Mouse (Mus musculus) ES-Bruce4 (cell line): Measurements from ENCODE around the gene Bzw2. TPM values are rescaled to one million over a fixed set of nuclear protein-coding genes. Genes with fewer than 3 reads are reported as not detected.

Experiments
- H3K27ac ChIP-seq: 2 replicates; pipeline ENCODE4 v1.5.1; 2012; ENCODE audit warnings: low read length, inconsistent platforms; ENCODE audit not compliant: insufficient read depth
- H3K27me3 ChIP-seq: 2 replicates; pipeline ENCODE4 v1.6.1; 2012; ENCODE audit warnings: mild to moderate bottlenecking, low read length, inconsistent platforms; ENCODE audit not compliant: control insufficient read depth, poor library complexity, insufficient read depth, severe bottlenecking
- H3K36me3 ChIP-seq: 2 replicates; pipeline ENCODE4 v1.6.1; 2012; ENCODE audit warnings: inconsistent platforms, mild to moderate bottlenecking, low read length, moderate library complexity; ENCODE audit not compliant: control insufficient read depth, poor library complexity, insufficient read depth, severe bottlenecking
- H3K4me1 ChIP-seq: one replicate; pipeline ENCODE4 v1.8.1; 2011; ENCODE audit warnings: low read length; ENCODE audit not compliant: control insufficient read depth, insufficient read depth
- H3K4me3 ChIP-seq: 2 replicates; pipeline ENCODE4 v1.5.1; 2011; ENCODE audit warnings: low read depth, mild to moderate bottlenecking, low read length
- H3K9ac ChIP-seq: 2 replicates; pipeline ENCODE4 v1.6.1; 2012; ENCODE audit warnings: low read depth, mild to moderate bottlenecking, inconsistent platforms; ENCODE audit not compliant: poor library complexity, severe bottlenecking
- H3K9me3 ChIP-seq: replicated peaks from 2 replicates; pipeline ENCODE4 v1.6.1; 2012; ENCODE audit warnings: mild to moderate bottlenecking, low read length, inconsistent platforms; ENCODE audit not compliant: control insufficient read depth, poor library complexity, insufficient read depth, severe bottlenecking
- CTCF ChIP-seq: IDR thresholded peaks from one replicate; pipeline ENCODE4 v1.8.1; 2011; ENCODE audit warnings: low read depth, low read length
- EP300 ChIP-seq: IDR thresholded peaks from 2 replicates; pipeline ENCODE4 v1.6.1; 2011; ENCODE audit warnings: low read depth, low read length; ENCODE audit not compliant: insufficient read depth
- POLR2A ChIP-seq: IDR thresholded peaks from one replicate; pipeline ENCODE4 v1.8.1; 2011; ENCODE audit warnings: low read length; ENCODE audit not compliant: insufficient read depth
- polyA plus RNA-seq: library from polyadenylated mRNA; stranded (reverse); fragments of >200 nt; gene quantifications from 2 replicates; pipeline ENCODE4 v1.2.4, GENCODE M21; 2011; ENCODE audit warnings: low read depth; ENCODE audit not compliant: missing spikeins, insufficient read depth, insufficient read length

The Bzw2 gene
- polyA plus RNA-seq, 1 experiment = 190 TPM

- no peak overlapping the region for H3K9ac ChIP-seq
- no peaks in the 10 kb centered on the region for H3K4me1 ChIP-seq
- H3K27me3 ChIP-seq = no peaks in the 10 kb centered on the region
- no peak for TF ChIP-seq POLR2A
- TF ChIP-seq CTCF = no peak
- TF ChIP-seq EP300 = no peak
- H3K4me3 ChIP-seq = no peak overlapping the region
- H3K36me3 ChIP-seq = peaks cover 70% of the 10 kb centered on the region
- no peak overlapping the region for H3K27ac ChIP-seq
- no peaks in the 10 kb centered on the region for H3K9me3 ChIP-seq
These were observed 40.7 kb downstream of the Bzw2 start for GRCm38 (mm10) chr12:36117161-36117560.

- H3K4me3 ChIP-seq = no peak overlapping the region
- H3K4me1 ChIP-seq = no peaks in the 10 kb centered on the region
- no peaks in the 10 kb centered on the region for H3K27me3 ChIP-seq
- H3K27ac ChIP-seq = no peak overlapping the region
- TF ChIP-seq EP300 (no peak), CTCF (no peak), POLR2A (no peak)
- H3K36me3 ChIP-seq = peaks cover 70% of the 10 kb centered on the region
- peaks cover 3% of the 10 kb centered on the region; the same call in 1 of the 2 replicates for H3K9me3 ChIP-seq
- no peak overlapping the region for H3K9ac ChIP-seq
These were observed 45.8 kb downstream of the Bzw2 start for GRCm38 (mm10) chr12:36112081-36112480.

DNA sequence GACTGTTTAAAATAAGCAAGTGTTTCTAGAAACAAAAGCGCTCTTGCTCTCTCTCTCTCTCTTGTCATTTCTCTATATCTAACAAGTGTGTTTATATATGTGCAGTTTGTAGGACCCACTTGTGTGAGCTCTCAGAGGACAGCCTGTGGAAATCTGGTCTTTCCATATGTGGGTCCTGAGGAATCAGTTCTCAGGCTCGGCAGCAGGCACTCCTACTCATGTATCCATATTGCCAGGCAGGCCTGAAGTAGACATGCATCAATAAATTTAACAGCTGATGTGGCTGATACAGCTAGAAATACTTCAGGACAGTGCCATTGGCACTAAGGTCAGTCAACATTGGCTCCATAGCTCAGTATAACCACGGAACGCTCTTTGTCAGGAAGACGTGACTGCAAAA lies 46.8 kb downstream of the Bzw2 start:
- peaks cover 3% of the 10 kb centered on the region; the same call in 1 of the 2 replicates for H3K9me3 ChIP-seq
- no peaks in the 10 kb centered on the region for H3K27me3 ChIP-seq
- H3K36me3 ChIP-seq = peaks cover 68% of the 10 kb centered on the region
- TF ChIP-seq POLR2A (no peak), EP300 (no peak), CTCF (no peak)
- H3K4me3 ChIP-seq = no peak overlapping the region
- H3K27ac ChIP-seq = no peak overlapping the region
- H3K4me1 ChIP-seq = no peaks in the 10 kb centered on the region
- no peak overlapping the region for H3K9ac ChIP-seq

- Histone ChIP-seq H3K27ac (no peak overlapping the region), H3K9me3 (peaks cover 3% of the 10 kb centered on the region; the same call in 1 of the 2 replicates), H3K4me1 (no peaks in the 10 kb centered on the region), H3K9ac (no peak overlapping the region), H3K27me3 (no peaks in the 10 kb centered on the region), H3K4me3 (no peak overlapping the region), H3K36me3 (peaks cover 65% of the 10 kb centered on the region)
- no peak for TF ChIP-seq CTCF
- TF ChIP-seq POLR2A = no peak
- TF ChIP-seq EP300 = no peak
These were observed 47.4 kb downstream of the Bzw2 start for GRCm38 (mm10) chr12:36110457-36110856.

DNA sequence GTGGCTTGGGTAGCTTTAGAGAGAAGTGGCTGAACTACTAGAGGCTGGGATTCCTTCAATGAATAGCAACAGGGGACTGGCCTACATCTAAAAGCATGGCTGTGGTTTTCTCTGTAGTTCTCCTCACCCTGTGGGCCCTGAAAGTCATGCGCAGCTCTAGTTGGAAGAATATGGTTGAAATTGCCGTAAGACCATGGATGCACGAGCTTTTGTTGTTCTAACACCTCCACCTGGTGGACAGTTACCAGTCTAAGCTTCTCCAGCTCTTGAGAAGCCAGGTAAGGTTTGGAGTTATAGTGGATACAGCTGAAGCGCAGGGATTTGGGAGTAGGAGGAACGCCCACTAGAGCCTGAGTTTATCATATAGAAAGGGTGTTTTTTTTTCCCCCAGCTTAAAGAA lies 49.4 kb downstream of the Bzw2 start:
- Histone ChIP-seq H3K27me3 (no peaks in the 10 kb centered on the region), H3K9ac (no peak overlapping the region), H3K27ac (no peak overlapping the region), H3K36me3 (peaks cover 59% of the 10 kb centered on the region), H3K4me1 (no peaks in the 10 kb centered on the region), H3K9me3 (peaks cover 11% of the 10 kb centered on the region), H3K4me3 (no peak overlapping the region)
- TF ChIP-seq CTCF (no peak), POLR2A (no peak), EP300 (no peak)

- peaks cover 25% of the 10 kb centered on the region for H3K9me3 ChIP-seq
- H3K4me3 ChIP-seq = no peak overlapping the region
- H3K4me1 ChIP-seq = no peaks in the 10 kb centered on the region
- no peak overlapping the region for H3K27ac ChIP-seq
- H3K27me3 ChIP-seq = no peaks in the 10 kb centered on the region
- no peak for TF ChIP-seq EP300
- no peak for TF ChIP-seq POLR2A
- TF ChIP-seq CTCF = no peak
- H3K9ac ChIP-seq = no peak overlapping the region
- peaks cover 48% of the 10 kb centered on the region for H3K36me3 ChIP-seq
These were observed 54.3 kb downstream of the Bzw2 start for GRCm38 (mm10) chr12:36103592-36103910.
